In the genomic region with DNA sequence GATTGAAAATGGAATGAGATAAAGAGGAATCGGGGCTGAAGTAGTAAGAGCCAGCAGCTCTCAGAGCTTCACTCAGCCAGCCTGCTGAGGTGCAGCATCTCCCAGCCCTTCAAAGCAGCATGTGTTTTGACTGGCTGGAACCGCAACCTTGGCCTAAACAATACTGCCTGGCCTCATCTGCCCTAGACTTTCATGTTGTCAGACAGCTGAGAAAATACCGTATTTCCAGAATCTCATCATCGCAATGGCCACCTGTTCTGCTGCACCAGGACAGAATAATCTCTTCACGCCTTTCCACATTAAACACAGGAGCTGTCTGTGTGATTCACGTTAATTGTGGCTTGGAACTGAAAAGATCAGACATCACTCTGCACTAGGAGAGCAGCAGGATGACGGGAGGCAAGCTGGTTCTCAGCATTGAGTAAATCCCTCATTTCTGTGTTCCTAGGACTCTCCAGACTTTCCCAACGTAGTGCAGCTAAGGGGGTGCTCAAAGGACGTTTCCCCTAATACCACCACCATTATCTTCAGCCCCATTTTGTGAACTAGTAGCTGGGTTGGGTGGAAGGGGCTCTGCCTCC, we compare ENCODE assay signal across 13 mouse cellular contexts.
A peak's percentile ranks its signal among the peaks of the same experiment; 100 is the strongest.
DNase-seq lines count a peak whose midpoint lies in the region; ATAC-seq and TF ChIP-seq lines count a peak whose summit lies in the region.
"Had no signal": no experiment of that assay in that cellular context is flagged by ENCODE, and none has a peak within 500 bp of the region (broad histone marks: within the 10 kb centered on the region; RNA-seq: fewer than 3 reads in every experiment).

No protein-coding gene starts in this region.

- ATAC-seq in frontal cortex, adult (ENCODE audit: low TSS enrichment), result 0 out of 2 replicates have a peak, but pooled peaks have one; percentile 20
- no peak for ATAC-seq in liver, embryonic 12.5 days
- ATAC-seq in forebrain, postnatal 0 days, result peak; percentile 89
- 0 out of 2 replicates have a peak, but pooled peaks have one; percentile 34 for ATAC-seq in midbrain, embryonic 16.5 days

- peak overlapping the region; percentile 65 for H3K27ac ChIP-seq in liver, embryonic 12.5 days
- H3K27ac ChIP-seq in forebrain, postnatal 0 days (ENCODE audit: low read depth, low read length), result 0 out of 2 replicates have a peak overlapping the region, but pooled peaks have one; percentile 35
- H3K27ac ChIP-seq in midbrain, embryonic 16.5 days (ENCODE audit: low read length), result no peak overlapping the region
- H3K27ac ChIP-seq: kidney, postnatal 0 days; left cerebral cortex, adult 2 months had no signal

- H3K36me3 ChIP-seq in liver, embryonic 12.5 days, result peaks cover 29% of the 10 kb centered on the region
- no peaks in the 10 kb centered on the region for H3K36me3 ChIP-seq in forebrain, postnatal 0 days (ENCODE audit: insufficient read depth)
- H3K36me3 ChIP-seq in midbrain, embryonic 16.5 days (ENCODE audit: control insufficient read depth, insufficient read depth, low read length), result no peaks in the 10 kb centered on the region

- H3K4me3 ChIP-seq in liver, embryonic 12.5 days, result no peak overlapping the region
- no peak overlapping the region for H3K4me3 ChIP-seq in forebrain, postnatal 0 days (ENCODE audit: low read depth, low read length)
- H3K4me3 ChIP-seq in midbrain, embryonic 16.5 days (ENCODE audit: low read depth, low read length), result no peak overlapping the region
- H3K4me3 ChIP-seq: heart, embryonic 10.5 days; left cerebral cortex, adult 2 months had no signal

- H3K27me3 ChIP-seq in liver, embryonic 12.5 days (replicated peaks), result no peaks in the 10 kb centered on the region
- peaks cover 4% of the 10 kb centered on the region; the same call in 1 of the 2 replicates for H3K27me3 ChIP-seq in forebrain, postnatal 0 days (ENCODE audit: insufficient read depth, low read length)
- H3K27me3 ChIP-seq in midbrain, embryonic 16.5 days (ENCODE audit: control insufficient read depth, insufficient read depth, low read depth, low read length), result no peaks in the 10 kb centered on the region; the same call in 1 of the 2 replicates
- H3K27me3 ChIP-seq: CH12.LX had no signal

- no peaks in the 10 kb centered on the region for H3K9me3 ChIP-seq in liver, embryonic 12.5 days (replicated peaks)
- no peaks in the 10 kb centered on the region for H3K9me3 ChIP-seq in forebrain, postnatal 0 days (ENCODE audit: low read length)
- H3K9me3 ChIP-seq in midbrain, embryonic 16.5 days (replicated peaks; ENCODE audit: control insufficient read depth, low read length, poor library complexity, severe bottlenecking), result no peaks in the 10 kb centered on the region
- H3K9me3 ChIP-seq: heart, embryonic 10.5 days had no signal

- DNase-seq in frontal cortex, postnatal 25 days (ENCODE audit: low spot score in 2 of 2), result no peak
- no peak for DNase-seq in liver
- DNase-seq in forebrain, postnatal 0 days, result peak; percentile 53
- DNase-seq in embryo, embryonic 11 days, result no peak
- DNase-seq: cerebellum, adult 8-10 months; right cerebral cortex, postnatal 14 days had no signal

- H3K4me2 ChIP-seq in liver, embryonic 12.5 days, result no peak overlapping the region
- no peak overlapping the region for H3K4me2 ChIP-seq in forebrain, postnatal 0 days (ENCODE audit: low read depth)
- no peak overlapping the region for H3K4me2 ChIP-seq in midbrain, embryonic 16.5 days (ENCODE audit: low read length)

- 0 out of 2 replicates have a peak overlapping the region, but pooled peaks have one; percentile 2 for H3K9ac ChIP-seq in liver, embryonic 12.5 days
- H3K9ac ChIP-seq in forebrain, postnatal 0 days, result no peak overlapping the region
- no peak overlapping the region for H3K9ac ChIP-seq in midbrain, embryonic 16.5 days (ENCODE audit: low read depth, low read length)

- H3K4me1 ChIP-seq in liver, embryonic 12.5 days, result peaks cover 60% of the 10 kb centered on the region
- H3K4me1 ChIP-seq in forebrain, postnatal 0 days (ENCODE audit: insufficient read depth), result peaks cover 5% of the 10 kb centered on the region; the same call in 1 of the 2 replicates
- peaks cover 6% of the 10 kb centered on the region; the same call in 1 of the 2 replicates for H3K4me1 ChIP-seq in midbrain, embryonic 16.5 days (ENCODE audit: control insufficient read depth, insufficient read depth, low read length)

- no peak for TF ChIP-seq CTCF in forebrain, postnatal 0 days (IDR thresholded peaks at IDR 0.05; ENCODE audit: low read depth)

- 69% methylated on average over 9 of the region's 9 CpGs for WGBS in liver, embryonic 12.5 days (ENCODE audit: insufficient replicate concordance)
- 22% methylated on average over 9 of the region's 9 CpGs for WGBS in forebrain, postnatal 0 days
- 14% methylated on average over 9 of the region's 9 CpGs for WGBS in midbrain, embryonic 16.5 days
